In the genomic region with DNA sequence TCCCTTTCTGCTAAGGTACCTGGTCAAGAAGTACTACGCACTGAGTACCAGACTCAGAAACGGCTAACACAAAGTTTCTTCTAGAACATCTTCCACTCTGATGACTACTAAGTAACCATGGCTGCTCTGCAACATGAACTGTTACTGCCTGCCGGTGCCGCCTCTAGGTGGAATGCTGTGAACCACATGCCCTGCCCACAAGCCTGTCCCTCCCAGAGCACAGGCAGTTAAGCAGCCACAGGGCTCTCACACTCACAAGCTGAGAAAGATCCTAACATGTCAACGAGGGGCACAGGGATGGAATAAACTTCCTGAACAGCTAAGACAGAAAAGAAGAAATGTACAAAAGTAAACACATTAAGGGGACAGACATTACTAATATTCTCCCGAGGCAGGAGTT, we compare ENCODE assay signal across 14 mouse cellular contexts. TPM values are rescaled to one million over a fixed set of nuclear protein-coding genes. Genes with fewer than 3 reads are reported as not detected.
DNase-seq lines count a peak whose midpoint lies in the region; ATAC-seq and TF ChIP-seq lines count a peak whose summit lies in the region.
"Had no signal": no experiment of that assay in that cellular context is flagged by ENCODE, and none has a peak within 500 bp of the region (broad histone marks: within the 10 kb centered on the region; RNA-seq: fewer than 3 reads in every experiment).

No protein-coding gene starts in this region.

- TF ChIP-seq POLR2A in myocyte (IDR thresholded peaks at IDR 0.05; ENCODE audit: insufficient read length, low read depth) = no peak

- H3K4me1 ChIP-seq in heart, embryonic 13.5 days = peaks cover 85% of the 10 kb centered on the region
- peaks cover 81% of the 10 kb centered on the region for H3K4me1 ChIP-seq in liver, embryonic 12.5 days
- peaks cover 53% of the 10 kb centered on the region for H3K4me1 ChIP-seq in liver, embryonic 11.5 days (replicated peaks; ENCODE audit: control insufficient read depth, insufficient read depth, low read length)
- H3K4me1 ChIP-seq: midbrain, embryonic 12.5 days had no signal

- no peak overlapping the region for H3K4me3 ChIP-seq in heart, embryonic 13.5 days
- H3K4me3 ChIP-seq in liver, embryonic 12.5 days = no peak overlapping the region
- no peak overlapping the region for H3K4me3 ChIP-seq in liver, embryonic 11.5 days (ENCODE audit: low read depth, low read length)
- no peak overlapping the region for H3K4me3 ChIP-seq in myocyte
- H3K4me3 ChIP-seq: limb, embryonic 13.5 days; midbrain, embryonic 12.5 days had no signal

- H3ac ChIP-seq in myocyte (ENCODE audit: control insufficient read depth, insufficient read length) = no peak overlapping the region

- no peak for DNase-seq in heart, postnatal 4 days
- no peak for DNase-seq in liver, embryonic 11.5 days (ENCODE audit: low spot score)
- peak; percentile 22 for DNase-seq in Muller cell, postnatal 12 days (ENCODE audit: inconsistent ontology term)
- no peak for DNase-seq in left cerebral cortex, postnatal 25 days (ENCODE audit: low spot score in 2 of 2)
- no peak for DNase-seq in frontal cortex, postnatal 14 days (ENCODE audit: low spot score in 2 of 2)
- DNase-seq: kidney, adult 18-20 months; layer of hippocampus, postnatal 36 days; spleen, adult 18-20 months had no signal

- 53% methylated on average over 6 of the region's 6 CpGs for WGBS in heart, embryonic 13.5 days
- WGBS in liver, embryonic 12.5 days (ENCODE audit: insufficient replicate concordance) = 67% methylated on average over 6 of the region's 6 CpGs
- WGBS in liver, embryonic 11.5 days = 67% methylated on average over 6 of the region's 6 CpGs

- intact Hi-C loops in left cerebral cortex, postnatal 25 days (cut with DNase I) = no loop called here

- H3K9ac ChIP-seq in heart, embryonic 13.5 days = no peak overlapping the region
- no peak overlapping the region for H3K9ac ChIP-seq in liver, embryonic 12.5 days
- H3K9ac ChIP-seq in liver, embryonic 11.5 days (ENCODE audit: low read depth, low read length) = no peak overlapping the region
- H3K9ac ChIP-seq: limb, embryonic 13.5 days; midbrain, embryonic 12.5 days had no signal

- H3K27me3 ChIP-seq in heart, embryonic 13.5 days (replicated peaks) = no peaks in the 10 kb centered on the region
- H3K27me3 ChIP-seq in liver, embryonic 12.5 days (replicated peaks) = no peaks in the 10 kb centered on the region
- no peaks in the 10 kb centered on the region for H3K27me3 ChIP-seq in liver, embryonic 11.5 days (replicated peaks; ENCODE audit: control insufficient read depth, insufficient read depth, low read length)
- no peaks in the 10 kb centered on the region for H3K27me3 ChIP-seq in myocyte (ENCODE audit: control insufficient read depth, insufficient read depth, insufficient read length)
- H3K27me3 ChIP-seq: limb, embryonic 13.5 days; midbrain, embryonic 12.5 days; Patski had no signal

- peaks cover 50% of the 10 kb centered on the region for H3K36me3 ChIP-seq in heart, embryonic 13.5 days
- peaks cover 77% of the 10 kb centered on the region for H3K36me3 ChIP-seq in liver, embryonic 12.5 days
- H3K36me3 ChIP-seq in liver, embryonic 11.5 days (ENCODE audit: control insufficient read depth, insufficient read depth, low read length) = peaks cover 24% of the 10 kb centered on the region
- H3K36me3 ChIP-seq in myocyte (ENCODE audit: control insufficient read depth, insufficient read depth) = peaks cover 31% of the 10 kb centered on the region

- ATAC-seq in heart, embryonic 13.5 days (ENCODE audit: extremely low read depth, insufficient number of reproducible peaks, low FRiP score, low TSS enrichment) = no peak
- ATAC-seq in liver, embryonic 12.5 days = no peak
- ATAC-seq in liver, embryonic 11.5 days (replicated peaks; ENCODE audit: low FRiP score) = no peak

- H3K27ac ChIP-seq in heart, embryonic 13.5 days (replicated peaks) = 0 out of 2 replicates have a peak overlapping the region, but pooled peaks have one; percentile 5
- H3K27ac ChIP-seq in liver, embryonic 12.5 days = 0 out of 2 replicates have a peak overlapping the region, but pooled peaks have one; percentile 23
- no peak overlapping the region for H3K27ac ChIP-seq in liver, embryonic 11.5 days (ENCODE audit: low read depth, low read length)
- H3K27ac ChIP-seq: limb, embryonic 13.5 days; midbrain, embryonic 12.5 days had no signal

- no peak overlapping the region for H3K4me2 ChIP-seq in heart, embryonic 13.5 days
- no peak overlapping the region for H3K4me2 ChIP-seq in liver, embryonic 12.5 days
- H3K4me2 ChIP-seq in liver, embryonic 11.5 days = no peak overlapping the region
- H3K4me2 ChIP-seq in myocyte (ENCODE audit: low read depth) = peak overlapping the region; percentile 60
- H3K4me2 ChIP-seq: limb, embryonic 13.5 days; midbrain, embryonic 12.5 days had no signal

- H3K79me2 ChIP-seq in myocyte (ENCODE audit: control insufficient read depth, insufficient read depth) = peaks cover 97% of the 10 kb centered on the region

- no peaks in the 10 kb centered on the region for H3K9me3 ChIP-seq in heart, embryonic 13.5 days
- H3K9me3 ChIP-seq in liver, embryonic 12.5 days (replicated peaks) = no peaks in the 10 kb centered on the region
- no peaks in the 10 kb centered on the region for H3K9me3 ChIP-seq in liver, embryonic 11.5 days (ENCODE audit: control insufficient read depth, low read length)
- H3K9me3 ChIP-seq: limb, embryonic 13.5 days; midbrain, embryonic 12.5 days had no signal

TF ChIP-seq in myocyte, 11 proteins besides CTCF, POLR2A, EP300 and RAD21:
- no peak for TF ChIP-seq TCF12 (IDR thresholded peaks at IDR 0.05; ENCODE audit: insufficient read depth, poor library complexity, severe bottlenecking)
- TF ChIP-seq SRF (IDR thresholded peaks at IDR 0.05; ENCODE audit: control insufficient read depth, insufficient read length, low read depth) = no peak
- no peak for TF ChIP-seq E2F4 (IDR thresholded peaks at IDR 0.05; ENCODE audit: insufficient read depth)
- no peak for TF ChIP-seq USF1 (IDR thresholded peaks at IDR 0.05; ENCODE audit: low read depth)
- TF ChIP-seq TCF3 (IDR thresholded peaks at IDR 0.05; ENCODE audit: insufficient read length, low read depth) = no peak
- no peak for TF ChIP-seq MYOD1 (IDR thresholded peaks at IDR 0.05; ENCODE audit: control insufficient read depth in 1 of 3, insufficient read length in 2 of 3, low read depth in 2 of 3)
- no peak for TF ChIP-seq POLR2AphosphoS2 (IDR thresholded peaks at IDR 0.05; ENCODE audit: insufficient read length, low read depth)
- no peak for TF ChIP-seq REST (IDR thresholded peaks at IDR 0.05; ENCODE audit: insufficient read depth, insufficient read length)
- no peak for TF ChIP-seq CEBPB (IDR thresholded peaks at IDR 0.05; ENCODE audit: insufficient read depth, poor library complexity, severe bottlenecking)
- no peak for TF ChIP-seq MYOG (IDR thresholded peaks at IDR 0.05; ENCODE audit: control insufficient read depth in 1 of 3, insufficient read depth in 1 of 3, insufficient read length in 2 of 3, low read depth in 2 of 3)
- TF ChIP-seq MAX (IDR thresholded peaks at IDR 0.05; ENCODE audit: low read depth) = no peak

RNA-seq across cellular contexts. Expression of a gene that starts 10.4 kb away (rescaled TPM):
- 352 and 355 TPM in 2 replicates for polyA plus RNA-seq in heart, embryonic 13.5 days (2015; fragmentation: Nextera tagmentation; extraction: Ambion mirVana)
- 100 to 1,000 TPM; 317 to 339 TPM for total RNA-seq in heart, postnatal 4 days (2021)
- 254 and 256 TPM in 2 replicates for polyA plus RNA-seq in liver, embryonic 12.5 days (2016; fragmentation: Nextera tagmentation; extraction: Ambion mirVana)
- 352 and 370 TPM in 2 replicates for polyA plus RNA-seq in liver, embryonic 11.5 days (2014; fragmentation: Nextera tagmentation; extraction: Ambion mirVana)
- polyA plus RNA-seq in myocyte (2012; fragmentation: generic; extraction: Trizol) = 245 TPM
- 100 to 1,000 TPM; 354 to 378 TPM for total RNA-seq in left cerebral cortex, postnatal 25 days (2021)

RNA-seq across cellular contexts. Expression of a gene that starts 53.1 kb away (rescaled TPM):
- 9.0 and 9.1 TPM in 2 replicates for polyA plus RNA-seq in heart, embryonic 13.5 days (2015; fragmentation: Nextera tagmentation; extraction: Ambion mirVana)
- total RNA-seq in heart, postnatal 4 days (2021) = 1 to 10 TPM; 8.0 to 8.7 TPM
- polyA plus RNA-seq in liver, embryonic 12.5 days (2016; fragmentation: Nextera tagmentation; extraction: Ambion mirVana) = 11.8 and 12.6 TPM in 2 replicates
- polyA plus RNA-seq in liver, embryonic 11.5 days (2014; fragmentation: Nextera tagmentation; extraction: Ambion mirVana) = 13.7 and 14.9 TPM in 2 replicates
- 3.9 TPM for polyA plus RNA-seq in myocyte (2012; fragmentation: generic; extraction: Trizol)
- 10 to 100 TPM; 26.4 to 32.7 TPM for total RNA-seq in left cerebral cortex, postnatal 25 days (2021)
